Comparison of ENCODE assay signal across 3 mouse cellular contexts in the genomic region with DNA sequence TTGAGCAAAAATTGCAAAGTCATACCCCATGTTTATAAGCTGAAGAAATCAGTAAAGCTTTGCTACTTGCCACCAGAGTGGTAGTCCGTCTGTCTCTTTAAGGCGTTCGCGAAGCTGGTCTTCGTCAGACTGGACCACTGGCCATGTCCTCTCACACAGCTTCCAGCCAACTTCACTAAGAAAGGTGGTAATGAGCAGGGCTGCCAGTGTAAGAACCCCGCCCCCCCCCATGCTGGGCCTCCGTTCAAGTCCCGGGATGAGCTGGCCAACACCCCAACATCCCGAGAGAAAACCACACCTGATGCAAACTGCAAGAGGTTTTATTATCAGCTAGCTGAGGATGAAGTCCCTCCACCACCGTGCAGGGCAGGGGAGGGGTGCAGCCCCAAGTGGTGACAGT. TPM values are rescaled to one million over a fixed set of nuclear protein-coding genes. Genes with fewer than 3 reads are reported as not detected.
"Had no signal": no experiment of that assay in that cellular context is flagged by ENCODE, and none has a peak within 500 bp of the region (broad histone marks: within the 10 kb centered on the region; RNA-seq: fewer than 3 reads in every experiment).

No protein-coding gene starts in this region.

RNA-seq across cellular contexts. Expression of a gene that starts 20.5 kb away (rescaled TPM):
- polyA plus RNA-seq: erythroblast, embryonic 14.5 days; heart, adult 2 months had no signal

RNA-seq across cellular contexts. Expression of a gene that starts 27.3 kb away (rescaled TPM):
- polyA plus RNA-seq: erythroblast, embryonic 14.5 days; forebrain, embryonic 11.5 days; heart, adult 2 months had no signal
